ENCODE assay signal across 7 mouse cellular contexts in the genomic region with DNA sequence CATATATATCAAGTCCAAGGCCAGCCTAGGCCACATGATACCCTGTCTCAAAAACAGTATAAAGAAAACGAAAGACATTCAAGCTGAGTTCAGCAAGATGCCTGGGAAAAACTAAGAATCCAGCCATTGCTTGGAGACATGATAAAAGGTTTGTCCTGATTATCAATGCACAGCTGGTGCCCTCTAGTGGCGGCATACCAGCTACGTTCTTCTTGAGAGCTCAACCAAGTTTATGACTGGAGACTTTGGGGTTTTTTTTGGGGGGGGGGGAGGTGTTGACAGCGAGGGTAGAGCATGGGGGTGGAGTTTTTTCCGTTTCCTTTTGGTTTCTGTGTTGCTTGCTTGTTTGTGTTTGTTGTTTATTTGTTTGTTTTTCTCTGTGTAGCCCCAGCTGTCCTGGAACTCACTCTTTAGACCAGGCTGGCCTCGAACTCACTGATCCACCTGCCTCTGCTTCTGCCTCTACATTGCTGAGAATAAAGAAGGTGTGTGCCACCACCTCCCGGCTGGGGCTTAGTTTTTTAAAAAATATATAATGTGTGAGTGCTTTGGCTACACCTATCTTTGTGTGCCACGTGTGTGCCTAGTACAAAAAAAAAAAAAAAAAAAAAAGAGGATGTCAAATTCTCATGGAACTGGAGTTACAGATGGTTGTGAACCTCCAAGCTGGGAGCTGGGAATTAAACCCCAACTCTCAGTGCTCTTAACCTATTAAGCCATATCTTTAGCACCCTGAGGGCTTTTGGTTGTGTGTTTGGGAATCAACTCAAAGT. TPM values are rescaled to one million over a fixed set of nuclear protein-coding genes. Genes with fewer than 3 reads are reported as not detected.
DNase-seq lines count a peak whose midpoint lies in the region; ATAC-seq lines count a peak whose summit lies in the region.

No protein-coding gene starts in this region.

- H3K36me3 ChIP-seq in kidney, embryonic 14.5 days (ENCODE audit: control insufficient read depth, insufficient read depth, low read length): no peaks in the 10 kb centered on the region
- no peaks in the 10 kb centered on the region for H3K36me3 ChIP-seq in liver, embryonic 15.5 days (replicated peaks)

- no peak overlapping the region for H3K9ac ChIP-seq in kidney, embryonic 14.5 days (ENCODE audit: low read depth, low read length)
- no peak overlapping the region for H3K9ac ChIP-seq in liver, embryonic 15.5 days

- peak; percentile 85 to 88 for DNase-seq in B cell, adult 2 months
- peak; percentile 90 for DNase-seq in brain, adult 2 months (ENCODE audit: low read depth, low spot score)
- DNase-seq in fibroblast of lung, adult 2 months (ENCODE audit: low read depth): peak; percentile 52
- DNase-seq in right cerebral cortex, postnatal 14 days: peak; percentile 93

- no peaks in the 10 kb centered on the region for H3K27me3 ChIP-seq in kidney, embryonic 14.5 days (ENCODE audit: control insufficient read depth, insufficient read depth, low read length)
- H3K27me3 ChIP-seq in liver, embryonic 15.5 days: no peaks in the 10 kb centered on the region

- peak; percentile 81 for ATAC-seq in CD4-positive, CD25-positive, alpha-beta regulatory T cell, adult 4 months
- 0 out of 2 replicates have a peak, but pooled peaks have one; percentile 9 for ATAC-seq in kidney, embryonic 14.5 days (ENCODE audit: low FRiP score, low TSS enrichment)
- ATAC-seq in liver, embryonic 15.5 days (ENCODE audit: insufficient read depth): 0 out of 2 replicates have a peak, but pooled peaks have one; percentile 3

- no peak overlapping the region for H3K4me3 ChIP-seq in kidney, embryonic 14.5 days (ENCODE audit: low read length)
- H3K4me3 ChIP-seq in liver, embryonic 15.5 days (replicated peaks): no peak overlapping the region

- H3K9me3 ChIP-seq in kidney, embryonic 14.5 days (ENCODE audit: control insufficient read depth, low read length): no peaks in the 10 kb centered on the region; the same call in 1 of the 2 replicates
- no peaks in the 10 kb centered on the region for H3K9me3 ChIP-seq in liver, embryonic 15.5 days (replicated peaks)

- H3K4me2 ChIP-seq in kidney, embryonic 14.5 days (replicated peaks; ENCODE audit: low read depth, low read length): no peak overlapping the region
- no peak overlapping the region for H3K4me2 ChIP-seq in liver, embryonic 15.5 days

- 34% methylated on average over 8 of the region's 8 CpGs for WGBS in kidney, embryonic 14.5 days
- WGBS in liver, embryonic 15.5 days (ENCODE audit: insufficient replicate concordance): 16% methylated on average over 8 of the region's 8 CpGs

- H3K27ac ChIP-seq in kidney, embryonic 14.5 days (ENCODE audit: low read depth, low read length): no peak overlapping the region
- no peak overlapping the region for H3K27ac ChIP-seq in liver, embryonic 15.5 days (replicated peaks)

- no peaks in the 10 kb centered on the region for H3K4me1 ChIP-seq in kidney, embryonic 14.5 days (ENCODE audit: control insufficient read depth, insufficient read depth, low read length)
- no peaks in the 10 kb centered on the region; the same call in 1 of the 2 replicates for H3K4me1 ChIP-seq in liver, embryonic 15.5 days (replicated peaks)

RNA-seq across cellular contexts. Expression of a gene that starts 3.9 kb away (rescaled TPM):
- polyA plus RNA-seq in CD4-positive, CD25-positive, alpha-beta regulatory T cell, adult 4 months (2017; shearing (Covaris generic)): not detected
- 1.2 and 1.8 TPM in 2 replicates for polyA plus RNA-seq in kidney, embryonic 14.5 days (2014; fragmentation: Nextera tagmentation; extraction: Ambion mirVana)
- polyA plus RNA-seq in liver, embryonic 15.5 days (2015; fragmentation: Nextera tagmentation; extraction: Ambion mirVana): 3.5 and 3.6 TPM in 2 replicates

RNA-seq across cellular contexts. Expression of a gene that starts 10.2 kb away (rescaled TPM):
- 1 to 10 TPM; 1.0 to 2.3 TPM for polyA plus RNA-seq in CD4-positive, CD25-positive, alpha-beta regulatory T cell, adult 4 months (2017; shearing (Covaris generic))
- 19.3 and 19.8 TPM in 2 replicates for polyA plus RNA-seq in kidney, embryonic 14.5 days (2014; fragmentation: Nextera tagmentation; extraction: Ambion mirVana)
- 4.4 and 5.4 TPM in 2 replicates for polyA plus RNA-seq in liver, embryonic 15.5 days (2015; fragmentation: Nextera tagmentation; extraction: Ambion mirVana)

RNA-seq across cellular contexts. Expression of a gene that starts 19.2 kb away (rescaled TPM):
- polyA plus RNA-seq in CD4-positive, CD25-positive, alpha-beta regulatory T cell, adult 4 months (2017; shearing (Covaris generic)): under 1 TPM in 1 of 2 experiments, not detected in 1; 0.15 TPM
- polyA plus RNA-seq in kidney, embryonic 14.5 days (2014; fragmentation: Nextera tagmentation; extraction: Ambion mirVana): 0.05 and 0.09 TPM in 2 replicates
- polyA plus RNA-seq in liver, embryonic 15.5 days (2015; fragmentation: Nextera tagmentation; extraction: Ambion mirVana): 0.89 and 1.0 TPM in 2 replicates

RNA-seq across cellular contexts. Expression of a gene that starts 23.4 kb away (rescaled TPM):
- 10 to 100 TPM in 1 of 2 experiments, 1 to 10 TPM in 1; 7.6 to 13.1 TPM for polyA plus RNA-seq in CD4-positive, CD25-positive, alpha-beta regulatory T cell, adult 4 months (2017; shearing (Covaris generic))
- 24.6 and 28.3 TPM in 2 replicates for polyA plus RNA-seq in kidney, embryonic 14.5 days (2014; fragmentation: Nextera tagmentation; extraction: Ambion mirVana)
- 10.3 and 12.3 TPM in 2 replicates for polyA plus RNA-seq in liver, embryonic 15.5 days (2015; fragmentation: Nextera tagmentation; extraction: Ambion mirVana)

RNA-seq across cellular contexts. Expression of a gene that starts 41.4 kb away (rescaled TPM):
- polyA plus RNA-seq in CD4-positive, CD25-positive, alpha-beta regulatory T cell, adult 4 months (2017; shearing (Covaris generic)): 10 to 100 TPM in 1 of 2 experiments, 1 to 10 TPM in 1; 9.3 to 13.7 TPM
- 8.5 and 13.0 TPM in 2 replicates for polyA plus RNA-seq in kidney, embryonic 14.5 days (2014; fragmentation: Nextera tagmentation; extraction: Ambion mirVana)
- 5.6 and 6.1 TPM in 2 replicates for polyA plus RNA-seq in liver, embryonic 15.5 days (2015; fragmentation: Nextera tagmentation; extraction: Ambion mirVana)

Comparison
In these comparisons a context has a peak if more than half of its experiments do, and no peak if none do; other contexts are left out.
1. ATAC-seq: peak in every context shown above with its lines; median percentile 81 in CD4-positive, CD25-positive, alpha-beta regulatory T cell, adult 4 months; 9 in kidney, embryonic 14.5 days; 3 in liver, embryonic 15.5 days.